Mouse (Mus musculus): ENCODE results near the gene Hsd3b7.
"Not testable (repeated sequence)": the region's sequence is repeated elsewhere in the genome, so short reads cannot be mapped to it uniquely, and the experiment has no call there.

DNA sequence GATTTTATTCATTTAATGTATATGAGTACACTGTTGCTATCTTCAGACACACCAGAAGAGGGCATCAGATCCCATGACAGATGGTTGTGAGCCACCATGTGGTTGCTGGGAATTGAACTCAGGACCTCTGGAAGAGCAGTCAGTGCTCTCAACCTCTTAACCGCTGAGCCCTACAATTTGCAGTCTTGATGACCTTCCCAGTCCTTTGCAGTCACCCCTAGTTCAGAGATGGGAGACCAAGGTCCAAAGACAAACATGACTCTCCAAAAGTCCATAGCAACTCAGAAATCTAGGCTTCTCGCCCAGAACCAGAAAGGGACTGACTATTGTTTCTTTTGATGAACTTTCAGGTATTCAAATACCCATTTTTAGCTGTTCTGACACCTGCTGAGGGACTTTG is 39.6 kb downstream of the Hsd3b7 start:
- not testable (repeated sequence) for TF ChIP-seq EP300, CTCF (IDR thresholded peaks at IDR 0.05; ENCODE audit: low read depth)

All from heart, postnatal 0 days (tissue).